Mouse (Mus musculus): ENCODE data around the gene Pdxdc1.

DNA sequence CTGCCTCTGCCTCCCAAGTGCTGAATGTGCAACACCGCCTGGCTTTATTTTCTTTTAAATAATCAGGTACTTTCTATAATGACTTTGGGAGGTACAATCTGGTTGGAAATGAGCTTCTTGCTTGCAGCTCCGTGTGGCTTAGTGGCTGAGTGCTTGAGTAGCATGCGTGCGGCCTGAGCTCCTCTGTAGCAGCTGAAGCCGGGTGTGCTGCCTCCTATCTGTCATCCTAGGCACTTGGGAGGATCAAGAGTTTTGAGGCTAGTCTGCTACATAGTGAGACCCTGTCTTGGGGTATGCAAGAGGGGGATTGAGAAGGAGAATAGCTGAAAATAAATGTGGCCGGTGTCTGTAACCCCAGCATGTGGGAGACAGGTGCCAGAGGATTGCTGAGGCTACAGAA is 90.8 kb downstream of the Pdxdc1 start:
- TF ChIP-seq CTCF (IDR thresholded peaks at IDR 0.05 in 2 of 3, conservative IDR thresholded peaks at IDR 0.05 in 1 of 3; ENCODE audit: control insufficient read depth in 1 of 3, insufficient read depth in 1 of 3, low read depth in 2 of 3, low read length in 3 of 3, poor library complexity in 1 of 3, severe bottlenecking in 1 of 3) = no peak
- TF ChIP-seq MAX (IDR thresholded peaks at IDR 0.05; ENCODE audit: low read length) = no peak
- TF ChIP-seq GATA1 (IDR thresholded peaks at IDR 0.05; ENCODE audit: low read depth, low read length) = no peak
- TF ChIP-seq USF1 (IDR thresholded peaks at IDR 0.05; ENCODE audit: low read depth, low read length) = no peak
- TF ChIP-seq MXI1 (IDR thresholded peaks at IDR 0.05; ENCODE audit: low read depth, low read length) = no peak
- no peak for TF ChIP-seq E2F4 (IDR thresholded peaks at IDR 0.05; ENCODE audit: borderline replicate concordance, low read depth, low read length)
- TF ChIP-seq POLR2A (IDR thresholded peaks at IDR 0.05; ENCODE audit: control insufficient read depth in 1 of 2, insufficient read depth in 1 of 2, low read depth in 1 of 2, low read length in 2 of 2, poor library complexity in 1 of 2) = no peak
- TF ChIP-seq UBTF (IDR thresholded peaks at IDR 0.05; ENCODE audit: borderline replicate concordance, insufficient read depth, low read depth, low read length) = no peak
- no peak for TF ChIP-seq RCOR1 (IDR thresholded peaks at IDR 0.05; ENCODE audit: low read depth, low read length)
- no peak for TF ChIP-seq MAZ (IDR thresholded peaks at IDR 0.05; ENCODE audit: low read depth, low read length)

All from MEL (cell line).